Mouse (Mus musculus) hematopoietic multipotent progenitor cell, adult 10-12 weeks (in vitro differentiated cells): ENCODE measurements around the gene Spag7. TPM values are rescaled to one million over a fixed set of nuclear protein-coding genes. Genes with fewer than 3 reads are reported as not detected.

Experiments
- polyA plus RNA-seq: library from polyadenylated mRNA; stranded (reverse); fragments of >175 nt; gene quantifications from 2 replicates; pipeline ENCODE4 v1.2.3, GENCODE M21; 2012; ENCODE audit warnings: low replicate concordance

Spag7 gene
- polyA plus RNA-seq = 87.8 and 103 TPM in 2 replicates

GRCm38 (mm10) chr11:70668771-70669505, at the start of gene Spag7:
Spag7 (minus strand) TSS chr11:70669416.

GRCm38 (mm10) chr11:70699722-70700556, 30.7 kb upstream of the Spag7 start, which contains the start of the genes Inca1 and Kif1c:
Inca1 (minus strand) TSS chr11:70700155.
Kif1c (plus strand) TSS chr11:70700548.

GRCm38 (mm10) chr11:70687601-70688199, 18.5 kb upstream of the Spag7 start, which contains the start of gene Camta2:
Camta2 (minus strand) TSS chr11:70688105.

GRCm38 (mm10) chr11:70656964-70657363, 12.3 kb downstream of the Spag7 start, which contains the start of gene Eno3:
Eno3 (plus strand) TSS chr11:70657202.

GRCm38 (mm10) chr11:70654198-70654922, 14.9 kb downstream of the Spag7 start, which contains the start of gene Pfn1:
Pfn1 (minus strand) TSS chr11:70654644.

GRCm38 (mm10) chr11:70646691-70647650, 22.2 kb downstream of the Spag7 start, which contains the start of the genes Rnf167 and Slc25a11:
Rnf167 (plus strand) TSS chr11:70647235.
Slc25a11 (minus strand) TSS chr11:70647479.

GRCm38 (mm10) chr11:70638714-70639278, 30.4 kb downstream of the Spag7 start, which contains the start of gene Gp1ba:
Gp1ba (plus strand) TSS chr11:70639122.

GRCm38 (mm10) chr11:70619101-70619500, 50.1 kb downstream of the Spag7 start, which contains the start of gene Chrne:
Chrne (minus strand) TSS chr11:70619216.

GRCm38 (mm10) chr11:70615516-70616093, 53.6 kb downstream of the Spag7 start, which contains the start of gene 4930544D05Rik:
4930544D05Rik (plus strand) TSS chr11:70615848.

Other genes starting within 250 kb of the Spag7 start
- 412 and 439 TPM in 2 replicates for gene Arrb2, start 236.8 kb downstream of the Spag7 start, polyA plus RNA-seq
- 13.9 and 47.2 TPM in 2 replicates for gene Med11, start 217.5 kb downstream of the Spag7 start, polyA plus RNA-seq
- 2.2 and 3.7 TPM in 2 replicates for gene Zmynd15, start 210.0 kb downstream of the Spag7 start, polyA plus RNA-seq
- gene Cxcl16, start 209.4 kb downstream of the Spag7 start, polyA plus RNA-seq = 5.5 and 6.1 TPM in 2 replicates
- gene Tm4sf5, start 164.2 kb downstream of the Spag7 start, polyA plus RNA-seq = 0.40 and 1.2 TPM in 2 replicates
- gene Vmo1, start 154.8 kb downstream of the Spag7 start, polyA plus RNA-seq = not detected in 2 replicates
- gene Gltpd2, start 150.2 kb downstream of the Spag7 start, polyA plus RNA-seq = not detected in 2 replicates
- gene Psmb6, start 144.0 kb downstream of the Spag7 start, polyA plus RNA-seq = 57.2 and 129 TPM in 2 replicates
- gene Gm40193, start 136.5 kb downstream of the Spag7 start, polyA plus RNA-seq = not detected in 2 replicates
- gene Pld2, start 129.4 kb downstream of the Spag7 start, polyA plus RNA-seq = 2.8 and 4.8 TPM in 2 replicates
- gene Mink1, start 106.5 kb downstream of the Spag7 start, polyA plus RNA-seq = 149 and 293 TPM in 2 replicates
- not detected in 2 replicates for gene 4930544D05Rik, start 53.6 kb downstream of the Spag7 start, polyA plus RNA-seq
- gene Chrne, start 50.2 kb downstream of the Spag7 start, polyA plus RNA-seq = 0.98 and 1.9 TPM in 2 replicates
- gene Gp1ba, start 30.3 kb downstream of the Spag7 start, polyA plus RNA-seq = 0.47 and 1.1 TPM in 2 replicates
- 97.5 and 293 TPM in 2 replicates for gene Rnf167, start 22.2 kb downstream of the Spag7 start, polyA plus RNA-seq
- 60.4 and 82.0 TPM in 2 replicates for gene Slc25a11, start 21.9 kb downstream of the Spag7 start, polyA plus RNA-seq
- 4,148 and 9,034 TPM in 2 replicates for gene Pfn1, start 14.8 kb downstream of the Spag7 start, polyA plus RNA-seq
- 15.7 and 25.1 TPM in 2 replicates for gene Eno3, start 12.2 kb downstream of the Spag7 start, polyA plus RNA-seq
- 59.8 and 107 TPM in 2 replicates for gene Camta2, start 18.7 kb upstream of the Spag7 start, polyA plus RNA-seq
- gene Inca1, start 30.7 kb upstream of the Spag7 start, polyA plus RNA-seq = 0.36 and 0.41 TPM in 2 replicates
- 37.7 and 84.2 TPM in 2 replicates for gene Kif1c, start 31.1 kb upstream of the Spag7 start, polyA plus RNA-seq
- gene Zfp3, start 94.8 kb upstream of the Spag7 start, polyA plus RNA-seq = 3.1 and 3.2 TPM in 2 replicates
- gene Scimp, start 143.2 kb upstream of the Spag7 start, polyA plus RNA-seq = 4.7 and 5.1 TPM in 2 replicates
- 15.9 and 45.8 TPM in 2 replicates for gene Rabep1, start 175.4 kb upstream of the Spag7 start, polyA plus RNA-seq